Mouse (Mus musculus) ES-Bruce4 (cell line): ENCODE results near the gene Akap8l.

Experiments used
- CTCF ChIP-seq: IDR thresholded peaks from one replicate; pipeline ENCODE4 v1.8.1; 2011; ENCODE audit warnings: low read depth, low read length
- EP300 ChIP-seq: IDR thresholded peaks from 2 replicates; pipeline ENCODE4 v1.6.1; 2011; ENCODE audit warnings: low read depth, low read length; ENCODE audit not compliant: insufficient read depth
- POLR2A ChIP-seq: IDR thresholded peaks from one replicate; pipeline ENCODE4 v1.8.1; 2011; ENCODE audit warnings: low read length; ENCODE audit not compliant: insufficient read depth

DNA sequence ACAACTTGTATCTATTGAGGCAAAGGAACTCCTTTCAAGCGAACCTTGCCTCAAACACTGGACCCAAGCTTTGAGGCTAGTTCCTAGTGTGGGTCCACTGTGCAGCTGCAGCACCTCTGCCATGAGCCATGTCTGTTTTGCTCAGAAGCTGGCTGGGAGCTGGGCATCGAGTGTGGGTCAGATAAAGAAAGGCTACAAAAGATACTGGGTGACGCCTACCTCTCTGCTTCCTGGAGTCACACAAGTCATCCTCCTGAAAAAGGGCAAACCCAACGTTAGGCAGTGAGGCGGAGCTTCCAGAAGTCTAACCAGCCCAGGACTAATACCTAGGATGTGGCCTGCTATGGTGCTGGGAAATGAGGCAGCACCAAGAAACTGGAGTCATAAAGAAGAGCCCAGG is 36.5 kb downstream of the Akap8l start:
- TF ChIP-seq POLR2A: no peak
- no peak for TF ChIP-seq CTCF
- TF ChIP-seq EP300: no peak
